Mouse (Mus musculus) MEL-GATA-1-ER (cell line): ENCODE results near the gene Nptxr.
A peak's percentile ranks its signal among the peaks of the same experiment; 100 is the strongest.

Experiments used
- DNase-seq: peaks from one replicate; pipeline ENCODE4 v3.0.0-alpha.2; 2012; ENCODE audit warnings: low read depth; ENCODE audit errors: extremely low read depth

The Nptxr gene

GRCm38 (mm10) chr15:79790905-79791304, 13.7 kb downstream of the Nptxr start:
- DNase-seq, result no peak

GRCm38 (mm10) chr15:79790111-79790510, 14.5 kb downstream of the Nptxr start:
- DNase-seq, result no peak

- no peak for DNase-seq
Measured at GRCm38 (mm10) chr15:79787815-79788214, 16.8 kb downstream of the Nptxr start.

GRCm38 (mm10) chr15:79785056-79785455, 19.5 kb downstream of the Nptxr start:
- no peak for DNase-seq

GRCm38 (mm10) chr15:79777749-79778148, 26.8 kb downstream of the Nptxr start, which contains the start of gene Dnal4:
TSS of gene Dnal4 (minus strand) at chr15:79777849.
- no peak for DNase-seq

- DNase-seq, result no peak
Measured at GRCm38 (mm10) chr15:79775662-79776061, 28.9 kb downstream of the Nptxr start.

- DNase-seq, result peak; percentile 97
Measured at GRCm38 (mm10) chr15:79774117-79775027, 30.2 kb downstream of the Nptxr start.

GRCm38 (mm10) chr15:79770629-79771240, 33.8 kb downstream of the Nptxr start:
- no peak for DNase-seq

- DNase-seq, result no peak
Measured at GRCm38 (mm10) chr15:79768302-79768701, 36.3 kb downstream of the Nptxr start.

GRCm38 (mm10) chr15:79767327-79767961, 37.1 kb downstream of the Nptxr start:
- DNase-seq, result no peak

GRCm38 (mm10) chr15:79766586-79767071, 37.9 kb downstream of the Nptxr start:
- no peak for DNase-seq

GRCm38 (mm10) chr15:79766168-79766567, 38.4 kb downstream of the Nptxr start:
- no peak for DNase-seq

GRCm38 (mm10) chr15:79765361-79765760, 39.2 kb downstream of the Nptxr start:
- DNase-seq, result no peak

- DNase-seq, result no peak
Measured at GRCm38 (mm10) chr15:79764539-79765267, 39.9 kb downstream of the Nptxr start.

- no peak for DNase-seq
Measured at GRCm38 (mm10) chr15:79763601-79764246, 40.8 kb downstream of the Nptxr start.

GRCm38 (mm10) chr15:79763001-79763400, 41.6 kb downstream of the Nptxr start:
- no peak for DNase-seq

- DNase-seq, result no peak
Measured at GRCm38 (mm10) chr15:79760956-79761355, 43.6 kb downstream of the Nptxr start.

- DNase-seq, result no peak
Measured at GRCm38 (mm10) chr15:79757118-79757517, 47.4 kb downstream of the Nptxr start.

GRCm38 (mm10) chr15:79755977-79756625, 48.5 kb downstream of the Nptxr start:
- DNase-seq, result no peak

- DNase-seq, result no peak
Measured at GRCm38 (mm10) chr15:79755176-79755575, 49.4 kb downstream of the Nptxr start.
